Mouse (Mus musculus) layer of hippocampus, adult 8-10 months (tissue): ENCODE results near the gene Prdm12. TPM values are rescaled to one million over a fixed set of nuclear protein-coding genes. Genes with fewer than 3 reads are reported as not detected.
A peak's percentile ranks its signal among the peaks of the same experiment; 100 is the strongest.
"Not testable (repeated sequence)": the region's sequence is repeated elsewhere in the genome, so short reads cannot be mapped to it uniquely, and the experiment has no call there.

Source experiments
- DNase-seq, 2 experiments: peaks; one replicate each; pipeline ENCODE4 v3.0.0; 2022; ENCODE audit warnings: low spot score in 2 of 2
- total RNA-seq, 4 experiments: library from RNA; stranded (reverse); gene quantifications; 2 replicates each; pipeline ENCODE4 v1.2.4; 2022

Gene Prdm12
- total RNA-seq, 4 experiments from 2014 or later, result 0.14 to 0.37 TPM; not detected in 2

- no peak for DNase-seq
These were observed 1.6 kb downstream of the Prdm12 start for GRCm38 (mm10) chr2:31641508-31641830.

DNA sequence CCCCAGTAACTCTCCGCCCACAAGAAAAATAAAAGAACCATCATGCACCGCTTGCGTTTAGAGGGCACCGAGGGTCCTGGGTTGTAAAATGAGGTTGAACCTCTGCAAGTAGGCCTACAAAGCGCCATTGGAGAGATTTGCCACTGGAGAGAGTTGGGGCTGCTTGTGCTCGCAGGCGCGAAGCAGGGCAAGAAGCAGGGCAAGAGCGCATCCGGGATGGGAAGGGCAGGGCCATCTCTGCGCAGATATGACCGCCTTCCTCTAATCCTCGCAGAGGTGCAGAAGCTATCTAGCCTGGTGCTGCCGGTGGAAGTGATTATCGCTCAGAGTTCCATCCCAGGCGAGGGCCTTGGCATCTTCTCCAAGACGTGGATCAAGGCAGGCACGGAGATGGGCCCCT lies 2.1 kb downstream of the Prdm12 start:
- no peak for DNase-seq

DNA sequence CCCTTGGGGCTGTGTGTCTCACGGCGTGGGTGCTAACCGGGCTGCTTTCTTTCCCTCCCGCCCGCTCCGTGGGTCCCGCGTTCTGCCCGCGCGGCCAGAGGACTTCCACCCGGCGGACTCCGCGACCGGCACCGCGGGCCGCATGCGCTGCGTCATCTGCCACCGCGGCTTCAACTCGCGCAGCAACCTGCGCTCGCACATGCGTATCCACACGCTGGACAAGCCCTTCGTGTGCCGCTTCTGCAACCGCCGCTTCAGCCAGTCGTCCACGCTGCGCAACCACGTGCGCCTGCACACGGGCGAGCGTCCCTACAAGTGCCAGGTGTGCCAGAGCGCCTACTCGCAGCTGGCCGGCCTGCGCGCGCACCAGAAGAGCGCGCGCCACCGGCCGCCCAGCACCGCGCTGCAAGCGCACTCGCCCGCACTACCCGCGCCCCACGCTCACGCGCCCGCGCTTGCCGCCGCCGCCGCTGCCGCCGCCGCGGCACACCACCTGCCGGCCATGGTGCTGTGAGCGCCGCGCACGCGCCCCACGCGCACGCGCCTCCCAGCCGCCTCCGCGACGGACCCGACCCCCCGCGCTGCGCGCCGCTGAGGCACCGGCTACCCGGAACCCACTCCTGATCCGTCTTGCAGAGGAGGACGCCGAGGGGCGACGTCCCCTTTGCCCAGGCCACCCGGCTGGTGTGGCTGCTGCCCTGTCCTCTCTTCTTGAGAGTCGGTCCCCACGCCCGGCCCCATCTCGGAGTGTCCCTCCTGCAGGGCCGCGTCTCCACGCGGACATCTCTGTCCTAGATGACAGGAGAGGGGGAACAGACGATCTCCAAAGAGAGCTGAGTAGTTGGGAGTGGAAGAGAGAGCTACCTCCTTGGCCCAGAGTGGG lies 14.4 kb downstream of the Prdm12 start:
- peak; percentile 57 to 65 for DNase-seq

DNA sequence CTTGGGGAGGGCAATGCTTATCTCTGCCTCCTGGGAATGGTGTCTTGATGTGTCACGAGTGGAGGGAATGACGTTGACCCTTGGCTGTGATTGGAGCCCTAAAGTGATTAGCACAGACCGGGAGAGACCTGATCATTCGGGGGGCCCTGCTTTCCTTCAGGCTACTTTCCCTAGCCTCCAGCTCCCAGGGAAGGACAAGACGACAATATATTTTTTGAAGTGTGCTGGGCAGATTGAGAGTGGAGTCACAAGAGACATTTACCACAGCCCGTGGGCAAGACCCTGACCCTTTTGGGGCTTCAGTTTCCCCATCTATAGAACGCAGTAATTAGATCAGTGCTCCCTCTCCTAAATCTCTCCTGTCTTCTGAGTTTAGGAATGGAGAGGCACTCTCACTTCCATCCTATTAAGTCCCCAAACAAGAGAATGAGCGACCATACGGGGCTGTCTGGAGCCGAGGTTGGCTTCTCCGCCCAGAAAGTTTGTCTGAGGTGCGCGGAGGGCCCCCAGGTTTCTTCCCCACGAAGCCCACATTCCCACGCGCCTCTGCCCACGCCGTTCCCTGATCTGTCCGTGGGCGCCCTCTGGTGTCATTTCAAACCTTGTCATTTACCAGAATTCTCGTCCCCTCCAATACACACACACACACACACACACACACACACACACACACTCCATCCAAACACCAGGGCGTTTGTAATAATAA lies 15.2 kb downstream of the Prdm12 start:
- DNase-seq, result peak; percentile 23 to 68

DNA sequence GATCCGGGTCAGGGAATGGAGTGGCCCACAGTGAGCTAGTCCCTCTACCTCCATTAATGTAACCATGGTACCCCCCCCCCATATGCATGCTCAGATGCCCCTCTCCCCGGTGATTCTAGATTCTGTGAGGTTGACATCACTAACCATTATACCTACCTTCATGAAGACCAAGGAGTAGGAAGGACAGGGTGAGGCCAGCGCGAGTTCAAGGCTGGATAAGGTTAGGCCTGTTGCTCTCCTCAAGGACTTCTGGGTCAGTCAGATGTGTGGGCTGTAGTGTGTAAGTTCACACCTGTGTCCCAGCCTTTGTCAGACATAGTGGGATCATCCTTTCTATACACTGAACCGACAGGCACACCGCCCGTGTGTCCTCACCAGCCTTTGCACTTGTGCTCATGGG lies 16.5 kb downstream of the Prdm12 start:
- DNase-seq, result no peak

- DNase-seq, result no peak
These were observed 23.3 kb downstream of the Prdm12 start for GRCm38 (mm10) chr2:31662939-31663803.

DNA sequence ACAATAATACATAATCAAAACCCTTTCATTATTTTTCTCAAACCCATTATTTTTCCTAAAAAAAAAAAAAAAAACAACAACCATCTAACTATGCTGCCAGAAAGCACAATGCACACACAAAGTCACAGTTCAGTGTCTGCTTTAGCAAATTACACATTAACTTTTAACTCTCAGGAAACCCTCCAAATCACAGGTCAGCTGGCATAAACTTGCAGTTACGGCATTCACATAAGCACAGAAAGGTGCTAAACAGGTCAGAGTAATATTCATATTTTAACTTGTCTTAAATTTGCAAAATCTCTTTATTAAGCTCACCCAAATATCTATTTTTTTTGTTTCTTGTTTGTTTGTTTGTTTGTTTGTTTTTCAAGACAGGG lies 24.0 kb downstream of the Prdm12 start:
- no peak for DNase-seq

DNA sequence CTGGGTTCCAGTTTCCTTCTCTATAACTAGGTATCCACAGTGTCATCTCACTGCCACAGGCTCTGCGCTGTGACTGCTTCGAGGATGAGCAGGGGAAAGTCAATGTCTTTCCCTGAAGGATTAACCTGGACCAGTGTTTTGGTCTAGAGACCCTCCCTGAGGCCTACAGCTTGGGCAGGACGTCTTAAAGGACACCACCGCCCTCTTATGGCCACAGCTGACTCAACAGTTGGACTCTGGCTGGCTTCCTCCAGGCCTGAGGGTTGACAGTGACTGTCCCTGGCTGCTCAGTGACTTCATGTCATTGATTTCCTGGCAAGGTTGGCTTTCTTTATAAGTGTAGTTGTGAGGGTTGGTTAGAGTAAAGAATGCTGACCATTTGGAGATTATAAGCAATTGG lies 27.5 kb downstream of the Prdm12 start:
- no peak for DNase-seq

DNA sequence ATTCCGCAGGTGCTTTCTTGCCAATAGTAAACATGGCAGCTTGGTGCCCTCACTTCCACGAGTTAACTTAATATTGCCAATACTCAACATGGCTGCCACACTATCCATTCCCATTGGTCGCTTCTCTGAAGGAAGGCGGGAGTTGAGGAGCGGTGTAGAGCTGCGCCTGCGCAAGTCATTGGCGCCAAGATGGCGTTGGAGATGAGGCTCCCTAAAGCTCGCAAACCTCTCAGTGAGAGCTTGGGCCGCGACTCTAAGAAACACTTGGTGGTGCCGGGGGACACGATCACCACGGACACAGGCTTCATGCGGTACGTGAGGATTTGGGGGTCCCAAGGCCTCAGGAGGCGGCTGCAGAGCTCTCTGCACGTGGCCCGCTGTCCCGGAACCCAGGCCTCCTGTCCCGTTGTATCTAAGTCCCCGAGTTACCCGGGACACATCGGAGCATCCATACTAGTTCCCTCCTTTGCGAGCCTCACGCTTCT lies 30.8 kb downstream of the Prdm12 start, which contains the start of gene Exosc2:
Gene Exosc2 (plus strand): TSS at position 165 of the 485 bp plus-strand sequence.
- peak; percentile 93 to 94 for DNase-seq

DNA sequence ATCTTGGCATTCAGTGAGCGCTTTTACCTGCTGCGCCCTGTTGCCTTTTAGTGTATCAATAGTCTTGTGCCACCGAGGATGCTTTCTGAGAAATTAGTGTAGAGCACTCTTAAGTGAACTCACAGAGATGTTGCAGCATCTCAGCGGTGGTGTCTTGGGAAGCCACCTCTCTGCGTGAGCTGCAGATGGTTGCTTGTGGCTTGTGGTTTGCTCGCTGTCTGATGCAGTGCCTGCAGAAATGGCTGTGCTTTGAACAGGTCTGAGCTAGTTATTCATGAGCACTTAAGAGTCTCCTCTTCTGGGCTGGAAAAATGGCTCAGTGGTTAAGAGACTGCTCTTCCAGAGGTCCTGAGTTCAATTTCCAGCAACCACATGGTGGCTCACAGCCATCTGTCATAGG lies 38.8 kb downstream of the Prdm12 start:
- no peak for DNase-seq

GRCm38 (mm10) chr2:31681051-31681707 lies 41.3 kb downstream of the Prdm12 start:
- DNase-seq, result not testable (repeated sequence)

GRCm38 (mm10) chr2:31681731-31682235 lies 41.9 kb downstream of the Prdm12 start:
- no peak for DNase-seq

DNA sequence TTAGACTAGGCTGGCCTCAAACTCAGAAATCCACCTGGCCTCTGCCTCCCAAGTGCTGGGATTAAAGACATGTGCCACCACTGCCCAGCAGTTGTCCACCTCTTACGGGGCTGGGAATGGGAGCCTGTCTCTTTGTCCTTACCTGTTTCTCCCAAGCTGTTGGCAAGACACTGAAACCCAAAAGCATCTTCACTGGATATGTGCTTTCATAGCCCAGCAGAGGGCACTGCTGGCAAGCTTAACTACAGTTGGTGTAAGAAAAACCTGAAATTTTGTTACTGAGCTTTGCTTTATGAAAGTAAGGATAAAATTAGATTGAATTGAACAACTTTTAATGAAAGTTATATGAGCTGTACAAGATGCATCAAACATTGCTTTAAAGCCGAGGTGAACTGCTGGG lies 43.8 kb downstream of the Prdm12 start:
- DNase-seq, result peak; percentile 36 to 57

DNA sequence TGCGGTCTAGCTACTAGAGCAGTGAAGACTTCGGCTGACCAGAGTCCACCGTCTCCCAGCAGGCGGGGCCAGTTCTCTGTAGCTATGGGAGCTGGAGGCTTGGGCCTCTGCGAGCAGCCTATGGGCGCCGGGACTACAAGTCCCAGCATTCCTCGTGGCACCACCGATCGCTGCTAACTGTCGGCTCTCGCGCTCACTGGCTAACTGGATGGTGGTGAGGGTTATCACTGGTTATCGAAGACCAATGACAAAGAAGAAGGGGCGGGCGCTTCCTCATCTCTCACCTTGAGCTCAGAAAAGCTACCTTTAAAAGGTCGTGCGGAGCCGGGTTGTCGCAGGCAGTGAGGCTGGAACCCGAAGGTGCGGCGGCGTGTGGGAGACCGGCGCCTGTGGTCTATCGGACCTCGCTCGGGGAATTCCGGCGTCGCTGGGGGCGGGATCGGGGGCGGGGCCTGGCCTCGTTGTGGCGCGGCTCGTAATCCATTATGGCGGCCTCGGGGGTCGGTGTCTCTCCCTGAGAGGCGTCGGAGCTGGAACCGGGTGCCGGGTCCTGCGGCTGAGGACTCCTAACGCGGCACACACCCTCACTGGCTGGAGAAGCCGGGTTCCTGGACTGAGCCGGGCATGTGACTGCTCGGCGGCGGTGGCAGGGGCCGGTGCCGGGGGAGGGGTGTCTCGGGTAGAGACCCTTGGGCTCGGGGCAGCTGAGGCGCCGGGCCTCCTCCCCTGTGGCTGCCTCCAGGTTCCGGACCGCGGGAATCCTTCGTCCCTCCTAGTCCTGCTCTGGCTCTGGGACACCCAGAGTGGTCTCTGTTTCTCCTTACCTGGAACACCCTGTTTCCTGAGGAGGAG lies 48.5 kb downstream of the Prdm12 start, which contains the start of gene Abl1:
Gene Abl1 (plus strand): TSS at position 303 of the 852 bp plus-strand sequence.
- peak; percentile 95 to 97 for DNase-seq

- DNase-seq, result no peak
These were observed 49.2 kb downstream of the Prdm12 start for GRCm38 (mm10) chr2:31689045-31689444.

GRCm38 (mm10) chr2:31690063-31690462 lies 50.2 kb downstream of the Prdm12 start:
- no peak for DNase-seq

GRCm38 (mm10) chr2:31698209-31698608 lies 58.4 kb downstream of the Prdm12 start:
- no peak for DNase-seq

DNA sequence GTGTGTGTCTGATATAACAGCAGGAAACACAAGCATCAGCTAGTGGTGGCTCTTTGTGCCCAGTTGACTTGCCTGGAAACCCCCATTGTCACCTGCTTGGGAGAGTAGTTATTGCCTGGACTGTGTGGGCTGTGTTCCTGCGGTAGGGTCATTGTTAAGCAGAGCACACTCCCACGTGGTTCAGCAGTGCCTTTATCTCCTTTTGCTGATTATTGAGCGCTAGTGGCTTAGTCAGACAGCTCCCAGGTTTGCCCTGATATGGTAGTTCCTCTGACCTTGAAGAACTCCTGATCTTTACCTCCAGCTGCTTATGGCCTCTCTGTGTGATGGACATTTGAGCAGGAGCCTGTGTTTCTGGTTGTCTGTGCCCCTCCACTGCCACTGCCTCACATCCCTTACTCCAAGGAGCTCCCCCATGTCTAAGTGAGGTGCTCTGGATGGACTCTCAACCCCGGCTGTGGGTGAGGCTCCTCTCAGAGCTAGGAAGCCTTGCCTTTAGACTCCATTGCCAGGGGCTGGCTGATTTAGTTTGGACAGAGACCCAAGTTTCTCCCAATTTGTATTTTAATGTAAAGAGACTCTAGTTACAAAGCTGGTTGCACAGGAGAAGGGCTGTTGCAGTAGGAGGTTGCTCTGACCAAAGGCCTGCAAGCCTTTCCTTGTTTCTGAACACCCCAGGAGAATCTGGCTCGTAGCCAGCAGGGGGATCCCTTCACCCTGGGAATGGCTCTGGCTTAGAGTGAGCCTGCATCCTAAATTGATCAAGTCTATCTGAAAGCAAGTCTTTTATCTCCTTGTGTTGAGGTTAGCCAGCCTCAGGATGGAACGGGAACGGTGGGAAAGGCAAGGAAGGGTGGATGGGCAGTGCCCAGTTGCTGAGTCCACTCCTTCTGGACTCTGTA lies 61.0 kb downstream of the Prdm12 start:
- no peak for DNase-seq

DNA sequence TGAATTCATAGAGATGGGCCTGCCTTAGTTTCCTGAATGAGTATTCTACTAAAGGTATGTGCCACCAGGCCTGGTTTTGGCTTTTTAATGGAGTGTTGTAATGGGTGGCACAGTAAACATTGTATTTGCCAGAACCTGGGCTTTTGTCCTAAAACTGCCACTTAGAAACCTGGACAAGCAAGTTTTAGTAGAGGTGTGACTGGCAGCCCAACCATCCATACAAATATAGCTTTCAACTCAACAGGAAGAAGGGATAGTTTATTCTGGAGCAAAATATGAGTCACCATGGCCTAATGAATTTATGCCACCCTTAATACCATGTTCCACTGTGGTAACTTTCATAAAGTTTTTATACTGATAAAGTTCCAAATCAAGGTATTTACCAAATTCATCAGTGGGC lies 63.4 kb downstream of the Prdm12 start:
- no peak for DNase-seq
